Mouse (Mus musculus) forebrain, embryonic 15.5 days (tissue): Measurements from ENCODE around the gene Hes2. TPM values are rescaled to one million over a fixed set of nuclear protein-coding genes. Genes with fewer than 3 reads are reported as not detected.
A peak's percentile ranks its signal among the peaks of the same experiment; 100 is the strongest.

ENCODE experiments used
- ATAC-seq: fragments of 200-750 bp; cut with Nextera tagmentation; replicated peaks from 2 replicates; pipeline ENCODE4 v1.8.0; 2017; ENCODE audit warnings: mild to moderate bottlenecking, moderate TSS enrichment, moderate library complexity
- H3K27ac ChIP-seq: fragments of 300-500 bp; sonication (generic); replicated peaks from 2 replicates; pipeline ENCODE4 v1.5.1; 2015; ENCODE audit warnings: mild to moderate bottlenecking, inconsistent platforms
- H3K27me3 ChIP-seq: fragments of 300-500 bp; sonication (generic); 2 replicates; pipeline ENCODE4 v1.6.1; 2015; ENCODE audit warnings: inconsistent platforms
- H3K36me3 ChIP-seq: fragments of 300-500 bp; sonication (generic); 2 replicates; pipeline ENCODE4 v1.6.1; 2015; ENCODE audit warnings: mild to moderate bottlenecking, inconsistent platforms
- H3K4me1 ChIP-seq: fragments of 300-500 bp; sonication (generic); 2 replicates; pipeline ENCODE4 v1.6.1; 2015; ENCODE audit warnings: inconsistent platforms
- H3K4me2 ChIP-seq: fragments of 300-500 bp; sonication (generic); replicated peaks from 2 replicates; pipeline ENCODE4 v1.6.1; 2015; ENCODE audit warnings: mild to moderate bottlenecking, inconsistent platforms
- H3K4me3 ChIP-seq: fragments of 300-500 bp; sonication (generic); 2 replicates; pipeline ENCODE4 v1.5.1; 2015; ENCODE audit warnings: mild to moderate bottlenecking, inconsistent platforms
- H3K9ac ChIP-seq: fragments of 300-500 bp; sonication (generic); replicated peaks from 2 replicates; pipeline ENCODE4 v1.6.1; 2015; ENCODE audit warnings: mild to moderate bottlenecking, inconsistent platforms
- H3K9me3 ChIP-seq: fragments of 300-500 bp; sonication (generic); 2 replicates; pipeline ENCODE4 v1.6.1; 2016; ENCODE audit warnings: inconsistent platforms
- WGBS: fragments of 180-500 bp; shearing (Covaris S2); methylation state at CpG from one replicate; pipeline ENCODE4 v1.1.7; 2015; ENCODE audit warnings: mixed read lengths; 5-methylcytosine and 5-hydroxymethylcytosine counted together
- polyA plus RNA-seq: library from polyadenylated mRNA; unstranded; fragments of >200 nt; fragmentation: Nextera tagmentation; extraction: Ambion mirVana; gene quantifications from 2 replicates; pipeline ENCODE4 v1.2.1, GENCODE M21; 2015

Gene Hes2
- polyA plus RNA-seq, 1 experiment from 2014 or later = not detected

DNA sequence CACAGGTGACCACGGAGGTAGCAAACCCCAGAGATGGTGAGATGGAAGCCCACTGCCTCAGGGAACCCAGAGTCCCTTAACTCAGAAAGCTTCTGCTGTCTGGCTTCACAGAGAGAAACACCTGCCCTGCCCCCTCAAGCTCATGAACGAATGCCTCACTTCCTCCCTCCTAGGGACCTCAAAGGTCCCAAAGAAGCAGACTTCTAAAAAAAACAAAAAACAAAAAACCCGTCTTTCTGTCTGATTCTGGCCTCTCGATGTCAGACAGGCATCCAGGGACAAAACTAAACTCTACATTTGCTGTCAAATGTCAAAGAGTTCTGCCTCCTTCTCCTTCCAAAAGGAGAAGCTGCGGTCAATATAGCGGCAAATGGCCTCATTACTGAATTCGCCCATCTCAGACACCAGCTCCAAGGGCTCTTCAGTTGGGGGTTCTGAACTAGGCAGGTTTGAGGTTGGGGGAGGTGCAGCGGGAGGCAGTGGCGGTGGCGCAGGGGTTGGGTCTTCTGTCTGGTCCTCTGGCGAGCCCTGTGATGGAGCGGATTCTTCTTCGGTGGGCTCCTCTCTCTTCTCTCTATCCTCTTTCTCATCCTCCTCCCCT, 34.2 kb upstream of the Hes2 start:
- Histone ChIP-seq H3K36me3 (no peaks in the 10 kb centered on the region), H3K27me3 (peaks cover 98% of the 10 kb centered on the region), H3K27ac (no peak overlapping the region), H3K4me2 (no peak overlapping the region), H3K9ac (no peak overlapping the region), H3K4me1 (peaks cover 35% of the 10 kb centered on the region), H3K9me3 (no peaks in the 10 kb centered on the region), H3K4me3 (no peak overlapping the region)
- no peak for ATAC-seq
- WGBS = 8% methylated on average over 13 of the region's 13 CpGs

DNA sequence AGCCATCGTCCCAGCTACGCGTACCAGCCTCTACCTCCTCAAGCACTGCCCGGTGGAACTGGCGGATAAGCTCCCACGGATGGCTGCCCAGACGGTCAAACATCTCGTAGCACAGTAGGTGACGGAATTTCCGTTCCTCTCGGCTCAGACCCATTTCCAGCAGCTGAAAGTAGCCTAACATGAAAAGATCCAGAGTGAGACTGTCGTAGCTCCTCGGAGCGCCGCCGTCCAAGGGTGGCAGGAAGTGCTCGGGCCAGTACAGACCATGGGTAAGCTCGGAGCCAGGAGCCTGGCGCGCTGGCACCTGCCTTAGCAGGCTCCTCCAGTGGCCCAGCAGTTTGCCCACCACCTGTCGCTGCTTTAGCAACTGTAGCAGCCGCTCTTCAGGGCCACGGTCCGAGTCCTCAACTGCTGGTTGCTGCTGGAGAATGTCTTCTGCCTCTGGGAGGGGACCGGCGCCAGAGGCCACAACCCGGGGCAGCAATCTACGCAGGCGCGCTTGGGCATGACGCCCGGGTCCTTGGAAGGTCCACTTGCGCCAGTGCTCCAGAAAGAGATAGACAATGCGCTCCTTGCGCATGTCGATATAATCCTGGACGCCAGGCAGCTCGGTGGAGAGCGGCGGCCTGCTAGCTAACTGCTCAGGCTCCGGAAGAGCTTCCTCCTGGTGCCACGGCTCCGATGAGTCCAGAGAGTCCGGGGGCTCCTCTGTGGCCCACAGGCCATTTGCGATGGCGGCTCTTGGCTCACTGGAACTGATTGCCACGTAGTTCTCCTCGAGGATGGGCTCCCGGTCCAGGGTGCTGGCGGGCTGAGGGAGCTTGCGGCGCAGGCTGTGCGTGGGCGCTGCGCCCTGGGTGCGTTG, 33.3 kb upstream of the Hes2 start:
- WGBS = 4% methylated on average over 56 of the region's 56 CpGs
- peaks cover 28% of the 10 kb centered on the region for H3K4me1 ChIP-seq
- no peak for ATAC-seq

DNA sequence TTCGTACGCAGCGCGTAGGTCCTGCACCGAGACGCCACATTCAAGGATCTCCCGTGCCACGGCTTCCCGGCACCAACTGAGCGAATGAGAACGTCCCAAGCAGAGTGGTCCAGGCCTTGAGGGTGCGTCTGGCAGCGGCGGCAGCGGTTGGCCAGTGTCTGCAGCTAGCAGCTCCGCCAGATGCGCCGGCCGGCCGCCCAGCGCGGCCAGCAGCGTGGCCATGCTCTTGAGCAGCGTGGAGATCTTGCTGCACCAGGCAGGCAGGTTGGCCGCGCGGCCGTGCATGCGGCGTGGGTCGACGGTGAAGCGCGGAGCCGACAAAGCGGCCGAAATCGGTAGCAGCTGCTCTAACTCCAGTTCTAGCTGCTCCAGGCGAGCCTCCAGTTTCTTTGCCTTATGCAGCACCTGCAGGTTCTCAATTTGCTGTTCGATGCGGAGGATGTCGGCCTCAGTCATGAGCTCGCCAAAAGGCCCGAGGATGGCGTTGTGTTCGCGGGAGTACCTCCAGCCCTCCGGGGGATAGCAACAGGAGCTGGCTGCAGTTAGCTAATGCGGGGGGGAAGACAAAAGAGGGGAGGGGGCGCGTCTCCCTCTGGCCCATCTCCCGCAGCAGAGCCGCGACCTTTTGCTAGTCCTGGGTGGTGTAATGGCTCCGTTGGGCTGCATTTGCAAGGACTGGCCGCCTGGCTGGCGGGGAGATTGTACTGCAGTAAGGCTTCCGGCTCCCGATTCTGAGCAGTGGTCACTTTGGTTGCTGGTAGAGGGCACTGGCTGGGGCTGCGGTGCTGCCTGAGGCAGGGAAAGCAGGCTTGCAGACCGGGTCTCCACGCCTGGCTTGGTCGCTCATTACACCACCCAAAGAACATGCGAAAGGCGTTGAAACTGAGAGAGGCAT, 32.4 kb upstream of the Hes2 start:
- no peaks in the 10 kb centered on the region for H3K36me3 ChIP-seq
- peaks cover 28% of the 10 kb centered on the region for H3K4me1 ChIP-seq
- WGBS = 2% methylated on average over 65 of the region's 65 CpGs
- H3K9me3 ChIP-seq = no peaks in the 10 kb centered on the region
- no peak for ATAC-seq
- no peak overlapping the region for H3K9ac ChIP-seq
- H3K4me3 ChIP-seq = peak overlapping the region; percentile 24
- peak overlapping the region; percentile 31 for H3K4me2 ChIP-seq
- H3K27me3 ChIP-seq = peaks cover 98% of the 10 kb centered on the region
- H3K27ac ChIP-seq = no peak overlapping the region

More for the DNA sequence above, 33.3 kb upstream of the Hes2 start:
- peak overlapping the region; percentile 24 for H3K4me3 ChIP-seq
- H3K9me3 ChIP-seq = no peaks in the 10 kb centered on the region
- no peak overlapping the region for H3K27ac ChIP-seq
- peak overlapping the region; percentile 31 for H3K4me2 ChIP-seq
- H3K27me3 ChIP-seq = peaks cover 98% of the 10 kb centered on the region
- no peaks in the 10 kb centered on the region for H3K36me3 ChIP-seq
- H3K9ac ChIP-seq = no peak overlapping the region

DNA sequence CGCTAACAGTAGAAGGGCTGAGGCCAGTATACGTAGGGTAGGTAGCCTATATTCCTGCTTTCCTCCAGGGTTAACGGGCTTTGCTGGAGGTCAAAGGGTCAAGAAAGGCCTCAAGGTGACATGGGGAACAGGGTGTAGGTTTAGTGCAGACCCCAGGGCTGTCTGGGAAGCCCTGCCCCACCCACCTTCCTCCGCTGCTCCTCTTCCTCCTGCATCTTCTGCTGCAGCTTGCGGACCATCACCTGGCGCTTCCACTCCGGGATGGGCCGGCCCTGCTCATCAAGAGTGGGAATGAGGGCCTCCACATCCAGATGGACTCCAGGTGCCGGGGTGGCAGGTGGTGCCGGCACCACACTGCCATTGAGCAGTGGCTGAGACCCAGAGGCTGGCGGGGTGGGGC, 30.8 kb upstream of the Hes2 start:
- WGBS = 81% methylated on average over 11 of the region's 11 CpGs
- ATAC-seq = no peak
- no peak overlapping the region for H3K9ac ChIP-seq

DNA sequence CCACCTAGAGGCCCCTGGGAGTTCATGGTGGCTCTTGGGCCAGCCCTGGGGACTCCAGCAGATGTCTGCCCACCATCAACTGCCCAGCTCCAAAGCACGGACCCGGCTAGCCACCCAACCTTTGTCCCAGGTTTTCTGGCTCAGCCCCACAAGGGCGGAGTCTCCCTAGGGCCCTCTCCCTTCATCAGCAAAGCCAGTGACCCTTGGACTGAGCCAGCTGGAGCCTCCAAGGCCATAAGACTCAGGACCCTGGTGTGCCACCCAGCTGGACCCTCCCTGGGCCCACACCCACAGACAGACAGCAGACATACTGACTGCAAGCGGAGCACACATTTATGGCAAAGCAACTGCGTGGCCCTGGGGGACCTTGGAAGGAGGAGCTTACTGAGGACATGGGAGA, 29.9 kb upstream of the Hes2 start:
- Histone ChIP-seq H3K4me2 (no peak overlapping the region), H3K9me3 (no peaks in the 10 kb centered on the region), H3K9ac (no peak overlapping the region), H3K4me1 (peaks cover 41% of the 10 kb centered on the region), H3K27ac (no peak overlapping the region), H3K27me3 (peaks cover 98% of the 10 kb centered on the region), H3K36me3 (no peaks in the 10 kb centered on the region), H3K4me3 (no peak overlapping the region)
- 43% methylated on average over 5 of the region's 5 CpGs for WGBS
- ATAC-seq = no peak

More for the DNA sequence above, 30.8 kb upstream of the Hes2 start:
- Histone ChIP-seq H3K27ac (no peak overlapping the region), H3K36me3 (no peaks in the 10 kb centered on the region), H3K9me3 (no peaks in the 10 kb centered on the region), H3K4me3 (no peak overlapping the region), H3K4me1 (peaks cover 41% of the 10 kb centered on the region), H3K4me2 (no peak overlapping the region), H3K27me3 (peaks cover 98% of the 10 kb centered on the region)

DNA sequence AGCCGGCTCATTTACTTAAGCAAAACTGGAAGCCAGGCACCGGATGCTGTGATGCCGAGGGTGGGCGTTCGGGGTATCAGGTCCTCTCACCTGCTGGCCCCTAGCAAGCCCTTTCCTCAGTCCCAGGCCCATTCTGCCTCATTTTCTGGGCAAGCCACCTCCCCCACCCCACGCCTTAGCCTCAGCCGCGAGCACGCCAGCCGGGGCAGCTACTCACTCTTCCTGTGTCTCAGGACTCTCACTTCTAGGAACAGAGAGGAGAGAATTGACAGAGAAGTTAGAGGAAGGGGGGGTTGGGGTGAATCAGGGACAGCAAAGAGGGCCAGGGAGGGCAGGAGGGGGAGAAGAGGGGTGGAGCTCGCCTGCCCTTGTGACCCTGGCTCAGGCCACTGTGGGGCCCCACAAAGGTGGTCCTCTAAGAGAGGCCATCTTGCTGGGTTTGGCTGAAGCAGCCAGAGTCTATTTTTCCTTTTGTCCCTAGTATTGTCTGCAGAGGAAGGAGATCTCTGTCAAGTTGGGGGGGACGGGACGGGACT, 29.2 kb upstream of the Hes2 start:
- Histone ChIP-seq H3K9ac (no peak overlapping the region), H3K4me1 (peaks cover 41% of the 10 kb centered on the region), H3K36me3 (no peaks in the 10 kb centered on the region), H3K27me3 (peaks cover 98% of the 10 kb centered on the region), H3K9me3 (no peaks in the 10 kb centered on the region), H3K4me2 (no peak overlapping the region), H3K27ac (no peak overlapping the region), H3K4me3 (no peak overlapping the region)
- WGBS = 24% methylated on average over 13 of the region's 13 CpGs
- no peak for ATAC-seq

DNA sequence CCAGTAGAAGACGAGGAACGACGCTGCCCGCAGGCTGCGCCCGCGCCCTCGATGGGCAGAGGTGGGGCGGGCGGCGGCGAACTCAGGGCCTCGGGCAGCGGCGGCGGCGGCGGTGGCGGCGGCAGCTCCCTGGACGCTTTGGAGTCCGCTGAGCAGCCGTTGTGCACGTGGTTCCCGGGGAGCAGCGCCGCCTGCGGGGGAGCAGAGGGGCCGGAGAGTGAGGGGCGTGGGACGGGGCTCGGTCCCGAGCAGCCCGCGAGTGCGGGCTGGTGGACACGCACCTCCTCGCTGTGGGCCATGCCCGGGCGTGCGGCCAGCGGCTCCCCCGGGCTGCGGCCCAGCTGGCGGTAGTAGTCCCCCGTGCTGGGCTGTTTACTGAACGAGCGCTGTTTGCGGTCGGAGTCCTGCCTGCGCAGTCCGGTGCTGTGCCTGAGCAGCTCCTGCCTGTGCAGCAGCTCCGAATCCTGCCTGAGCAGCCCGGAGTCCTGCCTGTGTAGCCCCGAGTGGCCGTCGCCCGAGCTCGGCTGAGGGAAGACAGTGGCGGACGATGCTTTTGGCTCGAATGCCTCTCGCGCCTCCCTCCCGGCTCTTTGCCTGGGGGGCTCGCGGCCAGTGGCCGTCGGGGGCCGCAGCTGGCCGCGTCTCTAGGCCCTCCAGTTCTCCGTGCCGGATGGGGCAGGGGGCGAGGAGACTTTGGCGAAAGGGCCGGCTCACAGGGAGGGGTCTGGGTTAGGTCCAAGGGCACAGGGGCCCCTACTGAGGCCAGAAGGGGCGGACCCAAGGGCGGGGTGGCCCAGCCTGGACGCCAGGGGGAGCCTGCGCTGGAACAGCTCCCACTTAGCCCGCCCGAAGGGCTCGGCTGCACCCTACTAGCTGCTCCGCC, 27.7 kb upstream of the Hes2 start:
- no peak overlapping the region for H3K27ac ChIP-seq
- WGBS = under 1% methylated on average over 85 of the region's 85 CpGs
- no peaks in the 10 kb centered on the region for H3K36me3 ChIP-seq
- H3K9me3 ChIP-seq = no peaks in the 10 kb centered on the region
- peak overlapping the region; percentile 30 for H3K4me3 ChIP-seq
- H3K4me1 ChIP-seq = peaks cover 31% of the 10 kb centered on the region
- H3K27me3 ChIP-seq = peaks cover 83% of the 10 kb centered on the region
- ATAC-seq = peak; percentile 85
- peak overlapping the region; percentile 47 for H3K4me2 ChIP-seq
- peak overlapping the region; percentile 19; the same call in 1 of the 2 replicates for H3K9ac ChIP-seq

DNA sequence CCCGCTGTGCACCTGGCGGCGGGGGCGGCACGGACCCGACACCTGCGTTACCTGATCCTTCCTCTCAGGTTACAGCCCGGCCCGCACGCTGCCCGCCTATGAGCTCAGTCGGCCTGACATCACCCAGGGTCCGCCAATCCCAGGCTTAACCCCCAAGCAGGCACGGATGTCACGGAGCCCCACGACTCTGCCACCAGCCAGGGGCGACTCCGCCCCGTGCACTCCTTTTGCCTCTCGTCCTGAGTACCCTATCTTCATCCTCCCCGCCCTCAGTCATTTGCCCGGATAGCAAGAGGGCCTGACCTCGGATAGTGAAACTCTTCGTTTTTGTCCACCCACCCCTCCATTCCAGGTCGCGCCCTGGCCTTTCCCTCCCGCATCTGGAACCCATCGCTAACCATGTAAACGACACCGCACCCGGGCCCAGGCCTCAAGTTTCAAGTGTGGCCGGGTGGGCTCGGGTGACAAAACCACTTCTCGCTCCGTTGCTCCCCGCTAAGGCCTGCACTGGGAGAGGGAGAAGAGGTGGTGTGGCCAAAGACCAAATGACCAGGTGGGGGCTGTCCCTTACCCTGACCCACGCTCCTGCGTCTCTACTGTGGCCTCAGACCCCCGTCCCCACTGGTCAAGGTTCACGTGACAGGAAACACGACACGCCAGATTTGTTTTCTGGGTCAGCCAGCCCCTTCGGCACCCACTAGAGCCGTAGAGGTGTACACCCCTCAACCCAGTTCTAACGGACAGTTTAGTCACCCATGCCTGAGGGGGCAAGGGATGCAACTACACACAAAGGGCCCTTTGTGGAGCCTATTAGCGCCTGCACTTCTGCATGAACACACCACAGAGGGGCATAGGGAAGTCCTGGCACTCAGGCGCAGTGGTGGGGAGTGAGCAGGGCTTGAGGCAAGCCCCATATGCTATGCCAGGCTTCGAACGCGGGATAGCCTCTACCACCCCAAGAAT, 26.6 kb upstream of the Hes2 start:
- Histone ChIP-seq H3K9me3 (no peaks in the 10 kb centered on the region), H3K36me3 (no peaks in the 10 kb centered on the region), H3K27me3 (peaks cover 73% of the 10 kb centered on the region), H3K4me1 (peaks cover 24% of the 10 kb centered on the region), H3K4me2 (peak overlapping the region; percentile 47), H3K9ac (no peak overlapping the region), H3K4me3 (peak overlapping the region; percentile 30), H3K27ac (no peak overlapping the region)
- WGBS = 2% methylated on average over 50 of the region's 50 CpGs
- no peak for ATAC-seq

DNA sequence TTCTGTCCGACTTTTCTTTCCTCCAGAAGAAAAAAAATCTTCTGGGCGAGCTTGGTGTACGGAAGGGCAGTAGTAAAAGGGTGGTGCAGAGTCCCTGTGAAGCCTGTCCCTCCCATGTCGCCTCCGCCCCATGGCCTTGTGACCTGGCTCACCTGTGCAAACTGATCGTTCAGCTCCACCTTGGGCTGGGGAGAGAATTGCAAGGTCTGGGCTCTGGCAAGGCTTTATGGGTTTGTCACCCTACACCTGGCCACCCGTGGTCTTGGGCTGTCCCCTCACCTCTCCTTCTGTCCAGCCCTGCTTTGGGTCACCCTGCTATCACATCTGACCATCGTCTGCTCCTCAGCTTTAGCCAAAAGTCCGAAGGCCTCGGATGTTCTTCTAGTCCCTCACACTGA, 25.9 kb upstream of the Hes2 start:
- Histone ChIP-seq H3K27me3 (peaks cover 67% of the 10 kb centered on the region), H3K27ac (no peak overlapping the region), H3K4me2 (no peak overlapping the region), H3K36me3 (no peaks in the 10 kb centered on the region), H3K4me1 (peaks cover 24% of the 10 kb centered on the region), H3K9ac (no peak overlapping the region), H3K4me3 (no peak overlapping the region), H3K9me3 (no peaks in the 10 kb centered on the region)
- 17% methylated on average over 10 of the region's 10 CpGs for WGBS
- no peak for ATAC-seq

DNA sequence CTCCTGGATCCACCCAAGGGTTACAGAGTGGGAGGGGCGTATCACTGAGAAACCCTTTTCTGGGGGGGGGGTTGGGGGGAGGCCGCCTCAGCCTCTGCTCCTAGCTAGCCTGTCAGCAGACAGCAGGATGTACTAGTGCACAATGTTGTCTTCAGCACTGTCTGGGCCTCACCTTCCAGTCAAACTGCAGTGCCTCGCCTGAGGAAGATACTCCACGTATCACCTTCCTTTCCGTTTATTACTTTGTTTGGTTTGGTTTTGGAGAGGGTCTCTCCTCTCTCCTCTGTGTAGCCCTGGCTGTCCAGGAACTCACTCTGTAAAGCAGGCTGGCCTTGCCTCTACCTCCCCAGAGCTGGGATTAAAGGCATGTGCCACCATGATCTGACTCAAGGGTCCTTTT, 25.5 kb upstream of the Hes2 start:
- Histone ChIP-seq H3K36me3 (no peaks in the 10 kb centered on the region), H3K9me3 (no peaks in the 10 kb centered on the region), H3K4me1 (peaks cover 24% of the 10 kb centered on the region), H3K4me3 (no peak overlapping the region), H3K4me2 (no peak overlapping the region), H3K9ac (no peak overlapping the region), H3K27ac (no peak overlapping the region), H3K27me3 (peaks cover 65% of the 10 kb centered on the region)
- 57% methylated on average over 5 of the region's 5 CpGs for WGBS
- ATAC-seq = no peak
